Mouse (Mus musculus) erythroblast, embryonic 14.5 days (primary cell): ENCODE measurements around the gene Serpinb6a.

Source experiments
- GATA1 ChIP-seq: IDR thresholded peaks from 2 replicates; pipeline ENCODE4 v1.6.1; 2012; ENCODE audit warnings: low read length, inconsistent platforms, mixed read lengths
- TAL1 ChIP-seq: IDR thresholded peaks from 3 replicates; pipeline ENCODE4 v1.6.1; 2012; ENCODE audit warnings: low read length, inconsistent platforms, mixed read lengths

DNA sequence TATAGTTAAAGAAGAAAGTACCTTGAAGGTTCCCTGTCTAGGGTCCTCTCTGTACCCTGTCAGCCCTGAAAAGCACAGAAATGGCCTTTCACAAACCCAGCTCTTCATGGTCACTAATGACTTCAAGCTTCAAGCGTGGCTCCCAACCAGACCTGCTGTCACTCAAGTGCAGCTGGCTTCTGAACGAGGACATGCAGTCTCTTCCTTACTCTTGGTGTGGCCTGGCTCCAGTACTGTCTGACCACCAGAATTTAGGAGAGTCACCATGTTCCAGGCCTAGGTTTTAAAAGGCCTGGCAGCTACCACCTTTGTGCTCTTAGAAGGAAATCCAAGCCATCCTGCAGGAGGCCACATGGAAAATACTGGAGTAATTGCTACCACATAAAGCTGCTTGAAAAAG is 72.3 kb downstream of the Serpinb6a start:
- TF ChIP-seq GATA1 (no peak), TAL1 (no peak)
